Mouse (Mus musculus): ENCODE measurements around the gene Cramp1l. TPM values are rescaled to one million over a fixed set of nuclear protein-coding genes. Genes with fewer than 3 reads are reported as not detected.

Gene Cramp1l
- polyA plus RNA-seq, 1 experiment from 2014 or later, result 2.9 TPM

DNA sequence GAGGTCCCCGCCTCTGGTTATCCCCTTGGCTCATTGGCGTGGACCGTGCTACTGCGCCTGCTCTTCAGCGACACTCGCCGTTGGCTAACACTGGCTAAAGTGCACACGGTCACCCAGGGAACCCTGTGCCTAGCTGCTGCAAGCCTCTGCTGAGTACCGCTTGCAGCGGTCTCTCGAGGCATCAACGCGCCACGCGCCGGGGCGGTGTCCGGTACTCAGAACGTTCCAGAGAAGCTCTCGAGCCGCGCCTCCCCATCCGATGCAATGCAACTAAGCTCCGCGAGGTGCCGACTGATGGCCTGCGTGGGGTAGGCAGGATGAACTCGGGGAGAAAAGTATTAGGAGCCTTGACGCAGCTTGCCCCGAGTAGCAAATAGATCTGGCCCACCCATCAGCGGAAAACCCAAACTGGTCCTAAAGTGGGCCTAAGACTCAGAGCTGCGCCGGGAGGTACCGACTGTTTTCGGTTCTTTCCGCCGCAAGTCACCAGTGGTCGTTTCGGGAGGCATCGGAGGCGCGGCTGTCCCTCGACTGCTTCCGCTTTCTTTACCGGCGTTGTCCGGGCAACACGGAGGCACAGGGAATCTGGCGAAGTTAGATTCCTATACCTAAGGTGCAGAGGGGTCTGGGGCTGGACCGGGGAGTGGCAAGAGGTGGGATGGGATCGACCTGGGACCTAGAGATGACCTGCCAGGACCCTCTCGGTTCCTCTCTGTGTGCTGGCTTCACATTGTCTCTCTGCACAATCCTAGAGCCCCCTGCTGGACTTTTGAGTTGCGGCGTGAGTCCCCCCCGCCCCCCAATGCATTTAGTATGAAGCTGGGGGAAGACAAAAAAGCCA lies 924 bp upstream of the Cramp1l start:
- Histone ChIP-seq H3K27ac (replicated peaks) (peak overlapping the region; percentile 94), H3K9me3 (replicated peaks) (no peaks in the 10 kb centered on the region), H3K27me3 (no peaks in the 10 kb centered on the region), H3K4me2 (peak overlapping the region; percentile 97), H3K4me3 (replicated peaks) (peak overlapping the region; percentile 89), H3K9ac (peak overlapping the region; percentile 76), H3K36me3 (replicated peaks) (peaks cover 21% of the 10 kb centered on the region), H3K4me1 (replicated peaks) (peaks cover 36% of the 10 kb centered on the region)
- ATAC-seq (ENCODE audit: insufficient read depth), result peak; percentile 83
- WGBS (ENCODE audit: insufficient replicate concordance), result under 1% methylated on average over 55 of the region's 55 CpGs

- peak overlapping the region; percentile 90 for H3K27ac ChIP-seq (replicated peaks)
- peak; percentile 10 for ATAC-seq (ENCODE audit: insufficient read depth)
- H3K9me3 ChIP-seq (replicated peaks), result no peaks in the 10 kb centered on the region
- peak overlapping the region; percentile 89 for H3K4me3 ChIP-seq (replicated peaks)
- peaks cover 39% of the 10 kb centered on the region for H3K4me1 ChIP-seq (replicated peaks)
- H3K9ac ChIP-seq, result peak overlapping the region; percentile 99
- H3K36me3 ChIP-seq (replicated peaks), result peaks cover 36% of the 10 kb centered on the region
- WGBS (ENCODE audit: insufficient replicate concordance), result under 1% methylated on average over 39 of the region's 39 CpGs
- H3K4me2 ChIP-seq, result peak overlapping the region; percentile 88
- H3K27me3 ChIP-seq, result no peaks in the 10 kb centered on the region
Measured at GRCm38 (mm10) chr17:25014841-25015570, 582 bp downstream of the Cramp1l start.

DNA sequence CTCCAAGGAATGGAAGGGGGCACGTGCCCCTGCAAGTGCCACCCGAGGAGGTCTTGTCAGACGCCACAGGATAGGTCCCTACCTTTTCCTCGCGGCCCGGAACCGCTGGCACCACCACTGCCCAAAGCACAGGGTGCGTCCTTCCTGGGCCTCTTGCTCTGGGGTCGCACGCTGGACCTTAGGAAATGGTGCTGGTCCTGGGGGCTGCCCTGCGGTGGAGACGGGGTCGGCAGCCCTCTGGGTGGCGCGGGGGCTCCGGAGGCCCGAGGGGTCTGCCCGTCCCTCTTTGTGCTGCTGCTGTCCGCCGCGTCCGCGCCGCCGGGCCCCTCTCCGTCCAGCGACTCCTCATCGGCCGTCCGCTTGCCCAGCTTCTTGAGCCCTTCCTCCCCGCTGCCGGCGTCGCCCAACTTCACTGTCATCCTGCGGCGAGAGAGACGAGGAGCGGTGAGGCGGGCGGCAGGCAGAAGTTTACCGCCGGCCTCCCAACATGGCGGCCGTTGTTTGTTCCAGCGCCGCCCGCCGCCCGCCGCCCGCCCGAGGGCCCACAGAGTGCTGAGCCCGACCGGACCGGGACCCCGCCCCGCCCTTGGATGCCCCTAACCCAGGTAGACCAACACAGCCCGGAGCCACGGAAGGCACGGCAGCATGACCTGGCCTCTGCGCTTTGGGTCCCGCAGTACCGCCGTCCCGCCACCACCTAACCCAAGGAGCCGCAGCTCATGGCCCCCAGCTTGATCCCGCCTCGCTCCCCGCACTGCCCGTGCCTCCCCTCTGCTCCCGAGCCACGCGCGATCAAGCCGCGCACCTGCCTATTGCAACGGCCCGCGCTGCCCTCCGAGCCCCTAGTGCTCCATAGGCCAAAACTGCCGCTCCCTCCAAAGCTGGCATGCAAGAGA lies 1.7 kb downstream of the Cramp1l start:
- H3K9ac ChIP-seq, result peak overlapping the region; percentile 99
- H3K36me3 ChIP-seq (replicated peaks), result peaks cover 46% of the 10 kb centered on the region
- no peaks in the 10 kb centered on the region for H3K9me3 ChIP-seq (replicated peaks)
- H3K4me3 ChIP-seq (replicated peaks), result peak overlapping the region; percentile 89
- WGBS (ENCODE audit: insufficient replicate concordance), result under 1% methylated on average over 81 of the region's 81 CpGs
- H3K4me2 ChIP-seq, result peak overlapping the region; percentile 88
- peak overlapping the region; percentile 90 for H3K27ac ChIP-seq (replicated peaks)
- peaks cover 39% of the 10 kb centered on the region for H3K4me1 ChIP-seq (replicated peaks)
- H3K27me3 ChIP-seq, result no peaks in the 10 kb centered on the region
- ATAC-seq (ENCODE audit: insufficient read depth), result no peak

GRCm38 (mm10) chr17:25007480-25007879 lies 8.1 kb downstream of the Cramp1l start:
- no peaks in the 10 kb centered on the region for H3K9me3 ChIP-seq (replicated peaks)
- H3K27me3 ChIP-seq, result no peaks in the 10 kb centered on the region
- no peak for ATAC-seq (ENCODE audit: insufficient read depth)

GRCm38 (mm10) chr17:25005102-25005501 lies 10.5 kb downstream of the Cramp1l start:
- no peak for ATAC-seq (ENCODE audit: insufficient read depth)
- no peaks in the 10 kb centered on the region; the same call in 1 of the 2 replicates for H3K4me1 ChIP-seq (replicated peaks)
- H3K36me3 ChIP-seq (replicated peaks), result peaks cover 92% of the 10 kb centered on the region
- no peaks in the 10 kb centered on the region for H3K27me3 ChIP-seq
- no peaks in the 10 kb centered on the region for H3K9me3 ChIP-seq (replicated peaks)
- H3K27ac ChIP-seq (replicated peaks), result no peak overlapping the region
- H3K4me2 ChIP-seq, result no peak overlapping the region
- 89% methylated on average over 3 of the region's 3 CpGs for WGBS (ENCODE audit: insufficient replicate concordance)
- no peak overlapping the region for H3K9ac ChIP-seq
- H3K4me3 ChIP-seq (replicated peaks), result no peak overlapping the region

More at GRCm38 (mm10) chr17:25007480-25007879, 8.1 kb downstream of the Cramp1l start:
- Histone ChIP-seq H3K4me3 (replicated peaks) (no peak overlapping the region), H3K36me3 (replicated peaks) (peaks cover 92% of the 10 kb centered on the region), H3K9ac (no peak overlapping the region), H3K27ac (replicated peaks) (no peak overlapping the region), H3K4me1 (replicated peaks) (peaks cover 12% of the 10 kb centered on the region), H3K4me2 (no peak overlapping the region)

DNA sequence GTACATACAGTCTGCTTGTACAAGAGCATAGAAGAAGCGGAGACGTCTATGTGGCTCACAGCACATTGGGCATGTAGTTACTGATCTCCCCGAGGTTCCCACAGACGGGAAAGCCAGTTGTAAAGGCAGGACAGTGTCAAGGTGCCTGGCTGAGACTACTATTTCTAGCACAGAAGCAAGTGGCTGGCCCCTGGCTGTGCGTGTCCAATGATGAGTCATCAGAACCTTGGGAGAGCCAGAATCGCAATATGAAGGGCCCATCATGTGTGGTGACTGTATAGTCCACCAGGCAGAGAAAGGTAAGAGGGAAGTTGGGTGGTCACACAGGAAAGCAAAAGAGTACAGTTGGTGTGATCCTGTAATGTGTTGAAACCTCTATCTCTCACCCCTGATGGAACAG lies 20.9 kb downstream of the Cramp1l start:
- ATAC-seq (ENCODE audit: insufficient read depth), result no peak
- Histone ChIP-seq H3K9me3 (replicated peaks) (no peaks in the 10 kb centered on the region), H3K36me3 (replicated peaks) (peaks cover 98% of the 10 kb centered on the region), H3K27me3 (no peaks in the 10 kb centered on the region), H3K27ac (replicated peaks) (no peak overlapping the region), H3K4me1 (replicated peaks) (no peaks in the 10 kb centered on the region), H3K4me3 (replicated peaks) (no peak overlapping the region), H3K9ac (no peak overlapping the region), H3K4me2 (no peak overlapping the region)
- 89% methylated on average over 6 of the region's 6 CpGs for WGBS (ENCODE audit: insufficient replicate concordance)

- H3K4me1 ChIP-seq (replicated peaks), result no peaks in the 10 kb centered on the region
- H3K4me3 ChIP-seq (replicated peaks), result no peak overlapping the region
- no peak for ATAC-seq (ENCODE audit: insufficient read depth)
- no peak overlapping the region for H3K4me2 ChIP-seq
- H3K9me3 ChIP-seq (replicated peaks), result no peaks in the 10 kb centered on the region
- WGBS (ENCODE audit: insufficient replicate concordance), result 95% methylated on average over 6 of the region's 6 CpGs
- H3K27ac ChIP-seq (replicated peaks), result no peak overlapping the region
- peaks cover 96% of the 10 kb centered on the region for H3K36me3 ChIP-seq (replicated peaks)
- no peaks in the 10 kb centered on the region for H3K27me3 ChIP-seq
- no peak overlapping the region for H3K9ac ChIP-seq
Measured at GRCm38 (mm10) chr17:24987221-24987620, 28.4 kb downstream of the Cramp1l start.

DNA sequence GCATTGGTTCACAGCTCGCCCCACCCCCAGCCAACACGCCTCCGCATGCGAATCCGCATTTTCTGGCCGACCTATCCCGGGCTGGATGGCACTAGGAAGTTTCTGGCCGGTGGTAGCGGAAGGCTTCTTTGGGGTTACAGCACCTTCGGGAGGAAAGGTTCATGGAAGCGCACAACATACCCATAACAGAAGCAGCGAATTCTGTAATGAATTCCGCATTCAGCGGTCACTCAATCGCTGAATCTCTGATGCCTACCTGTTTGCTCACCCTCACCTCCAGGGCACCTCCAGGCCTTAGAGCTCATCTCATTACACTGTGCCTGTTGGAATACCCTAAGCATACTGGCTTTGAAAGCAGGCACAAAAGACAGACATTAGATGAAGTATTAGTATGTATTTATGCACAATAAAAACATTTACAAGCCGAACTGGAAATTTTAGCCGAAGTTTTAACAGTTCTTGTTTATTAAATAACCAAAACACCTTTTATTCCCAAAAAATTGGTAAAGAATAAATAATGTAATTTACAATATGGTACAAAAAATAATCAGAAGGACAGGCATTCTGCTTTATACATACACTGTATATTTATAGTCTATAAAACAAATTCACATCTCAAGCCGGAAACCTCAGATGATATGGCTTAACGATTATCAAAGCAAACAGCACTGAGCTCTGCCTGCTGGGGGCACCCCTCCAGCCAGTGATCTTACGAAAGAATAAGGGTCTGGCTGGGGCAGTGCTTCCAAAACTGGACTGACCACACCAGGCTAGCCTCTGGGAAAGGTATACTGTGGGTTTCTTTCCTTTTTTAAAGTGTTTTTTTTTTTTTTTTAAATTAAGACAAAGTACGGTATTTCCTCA lies 54.5 kb downstream of the Cramp1l start:
- WGBS (ENCODE audit: insufficient replicate concordance), result 10% methylated on average over 21 of the region's 21 CpGs
- Histone ChIP-seq H3K9me3 (replicated peaks) (no peaks in the 10 kb centered on the region), H3K9ac (peak overlapping the region; percentile 89), H3K4me1 (replicated peaks) (peaks cover 34% of the 10 kb centered on the region), H3K4me3 (replicated peaks) (peak overlapping the region; percentile 91), H3K4me2 (peak overlapping the region; percentile 96), H3K27ac (replicated peaks) (0 out of 2 replicates have a peak overlapping the region, but pooled peaks have one; percentile 66), H3K27me3 (no peaks in the 10 kb centered on the region), H3K36me3 (replicated peaks) (peaks cover 55% of the 10 kb centered on the region)
- peak; percentile 8 for ATAC-seq (ENCODE audit: insufficient read depth)

- Histone ChIP-seq H3K27ac (replicated peaks) (peak within 1 kb of the TSS; percentile 82), H3K27me3 (no peaks in the 10 kb centered on the region), H3K36me3 (replicated peaks) (peaks cover 55% of the 10 kb centered on the region), H3K4me3 (replicated peaks) (peak within 1 kb of the TSS; percentile 91), H3K9me3 (replicated peaks) (no peaks in the 10 kb centered on the region), H3K4me2 (peak within 1 kb of the TSS; percentile 96), H3K9ac (peak within 1 kb of the TSS; percentile 89), H3K4me1 (replicated peaks) (peaks cover 37% of the 10 kb centered on the region)
- under 1% methylated on average over 59 of the region's 59 CpGs for WGBS (ENCODE audit: insufficient replicate concordance)
- ATAC-seq (ENCODE audit: insufficient read depth), result peak; percentile 100
Measured at GRCm38 (mm10) chr17:24960135-24960851, 55.3 kb downstream of the Cramp1l start, which contains the start of gene Jpt2. Jpt2 (minus strand) TSS chr17:24960689.

Measured in liver, embryonic 15.5 days (tissue).